Mouse (Mus musculus): ENCODE measurements at regions not wholly inside any gene's neighbourhood (a gene's known extent, or its start where the extent isn't known, plus 50 kb on each side); places are given as distances from the start of the nearest gene placed in this dataset.

DNA sequence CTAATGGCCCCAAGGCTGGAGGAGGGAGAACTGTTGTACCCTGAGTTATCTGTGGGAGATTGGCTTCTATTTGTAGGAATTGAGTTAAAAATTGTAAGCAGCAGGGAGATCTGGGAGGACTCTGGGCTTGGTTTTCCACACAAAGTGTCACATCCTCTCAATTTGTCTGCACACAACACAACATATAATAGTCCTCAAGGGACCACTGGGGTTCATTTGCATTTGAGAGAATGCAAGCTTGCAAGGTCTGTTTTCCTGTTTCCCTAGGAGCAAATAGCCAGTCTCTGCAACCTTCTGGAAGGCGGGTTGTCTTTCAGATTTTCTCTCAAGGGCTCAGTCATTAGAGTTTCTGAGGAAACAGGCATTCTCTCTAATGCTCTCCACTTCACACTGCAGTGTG is 79.8 kb upstream of the Pld5 start:
- TF ChIP-seq CTCF (IDR thresholded peaks at IDR 0.05) (no peak), POLR2A (IDR thresholded peaks at IDR 0.05; ENCODE audit: insufficient read depth, low read depth, low read length) (no peak), EP300 (IDR thresholded peaks at IDR 0.05; ENCODE audit: insufficient read depth, low read depth, low read length) (no peak)
